Mouse (Mus musculus) heart, embryonic 14.5 days (tissue): Measurements from ENCODE around the gene Gcn1l1. TPM values are rescaled to one million over a fixed set of nuclear protein-coding genes. Genes with fewer than 3 reads are reported as not detected.
A peak's percentile ranks its signal among the peaks of the same experiment; 100 is the strongest.

Experiments
- ATAC-seq: fragments of 200-750 bp; cut with Nextera tagmentation; 2 replicates; pipeline ENCODE4 v1.8.0; 2017; ENCODE audit warnings: low read depth, moderate TSS enrichment; ENCODE audit not compliant: insufficient number of reproducible peaks, insufficient read depth, low FRiP score
- H3K27ac ChIP-seq, 2 experiments: fragments of 200-500 bp in 1 of 2; fragments of 300-500 bp in 1 of 2; sonication (generic) in 1 of 2; replicated peaks in 1 of 2; 2 replicates each; pipeline ENCODE4 v1.5.1; 2012 to 2014; ENCODE audit warnings: low read depth in 2 of 2, low read length in 2 of 2, control low read depth in 1 of 2, mild to moderate bottlenecking in 1 of 2, mixed read lengths in 1 of 2; ENCODE audit not compliant: control insufficient read depth in 1 of 2, insufficient read depth in 1 of 2
- H3K27me3 ChIP-seq: fragments of 300-500 bp; sonication (generic); 2 replicates; pipeline ENCODE4 v1.6.1; 2014; ENCODE audit warnings: mild to moderate bottlenecking, low read length, control low read depth; ENCODE audit not compliant: control insufficient read depth, insufficient read depth
- H3K36me3 ChIP-seq: fragments of 300-500 bp; sonication (generic); 2 replicates; pipeline ENCODE4 v1.6.1; 2014; ENCODE audit warnings: mild to moderate bottlenecking, control low read depth, low read length, mixed read lengths; ENCODE audit not compliant: control insufficient read depth, insufficient read depth
- H3K4me1 ChIP-seq, 2 experiments: fragments of 200-500 bp in 1 of 2; fragments of 300-500 bp in 1 of 2; sonication (generic) in 1 of 2; 2 replicates each; pipeline ENCODE4 v1.6.1; 2012 to 2014; ENCODE audit warnings: low read length in 2 of 2, control low read depth in 1 of 2, mixed read lengths in 1 of 2; ENCODE audit not compliant: control insufficient read depth in 2 of 2, insufficient read depth in 2 of 2
- H3K4me2 ChIP-seq: fragments of 300-500 bp; sonication (generic); 2 replicates; pipeline ENCODE4 v1.6.1; 2014; ENCODE audit warnings: mild to moderate bottlenecking, low read length
- H3K4me3 ChIP-seq, 2 experiments: fragments of 200-500 bp in 1 of 2; fragments of 300-500 bp in 1 of 2; sonication (generic) in 1 of 2; 2 replicates each; pipeline ENCODE4 v1.5.1; 2012 to 2014; ENCODE audit warnings: low read length in 2 of 2, mild to moderate bottlenecking in 2 of 2, control low read depth in 1 of 2, low read depth in 1 of 2, moderate library complexity in 1 of 2; ENCODE audit not compliant: control insufficient read depth in 1 of 2, insufficient read depth in 1 of 2
- H3K9ac ChIP-seq: fragments of 300-500 bp; sonication (generic); 2 replicates; pipeline ENCODE4 v1.6.1; 2014; ENCODE audit warnings: mild to moderate bottlenecking, low read length
- H3K9me3 ChIP-seq: fragments of 300-500 bp; sonication (generic); 2 replicates; pipeline ENCODE4 v1.6.1; 2016; ENCODE audit warnings: low read length, control low read depth; ENCODE audit not compliant: control insufficient read depth
- WGBS: fragments of 180-500 bp; shearing (Covaris S2); extraction: QIAGEN DNeasy Blood & Tissue Kit; methylation state at CpG from one replicate; pipeline ENCODE4 v1.1.7; 2014; 5-methylcytosine and 5-hydroxymethylcytosine counted together
- polyA plus RNA-seq: library from polyadenylated mRNA; unstranded; fragments of >200 nt; fragmentation: Nextera tagmentation; extraction: Ambion mirVana; gene quantifications from 2 replicates; pipeline ENCODE4 v1.2.1, GENCODE M21; 2014

Gcn1l1 gene
- polyA plus RNA-seq, 1 experiment from 2014 or later = 26.3 TPM

DNA sequence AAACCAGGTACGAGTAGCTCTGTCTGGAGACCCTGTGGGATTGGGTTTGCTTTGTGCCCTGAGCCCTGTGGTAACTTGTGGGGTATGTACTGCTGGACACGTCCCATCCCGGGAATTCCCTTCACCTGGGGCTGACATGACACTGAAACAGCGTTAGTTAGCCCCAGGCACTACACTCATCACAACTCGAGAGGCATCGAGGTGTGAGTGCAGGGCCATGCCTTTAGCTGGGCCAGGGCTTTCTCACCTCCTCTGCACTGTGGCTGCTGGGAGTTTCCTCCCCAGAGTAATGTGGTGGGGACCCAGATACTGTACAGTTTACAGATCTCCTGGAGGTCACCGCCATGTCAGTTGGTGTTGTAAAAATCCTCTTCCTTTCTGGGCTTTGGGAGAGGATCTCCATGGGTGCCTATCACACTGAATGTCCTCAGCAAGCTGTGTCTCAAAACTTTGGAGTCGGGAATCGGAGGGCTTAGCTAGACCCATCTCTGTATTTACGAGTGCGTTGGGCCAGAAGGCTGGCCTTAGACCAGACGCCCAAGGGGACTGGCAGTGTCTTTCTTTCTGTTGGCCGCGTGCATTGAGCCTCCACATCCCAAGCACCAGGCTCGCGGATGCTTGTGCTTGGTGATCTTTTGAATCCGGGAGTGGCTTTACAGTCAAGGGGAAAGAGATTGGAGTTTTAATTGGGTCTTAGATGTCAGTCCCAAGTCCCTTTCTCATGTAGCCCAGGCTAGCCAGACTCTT, 38.4 kb upstream of the Gcn1l1 start:
- Histone ChIP-seq H3K27ac (no peak overlapping the region), H3K4me2 (no peak overlapping the region), H3K9me3 (no peaks in the 10 kb centered on the region), H3K36me3 (peaks cover 9% of the 10 kb centered on the region), H3K27me3 (no peaks in the 10 kb centered on the region), H3K4me3 (no peak overlapping the region), H3K4me1 (peaks cover 47 to 84% of the 10 kb centered on the region in 2 experiments), H3K9ac (0 out of 2 replicates have a peak overlapping the region, but pooled peaks have one; percentile 13)
- ATAC-seq = no peak
- WGBS = 90% methylated on average over 17 of the region's 17 CpGs

- peaks cover 9% of the 10 kb centered on the region for H3K36me3 ChIP-seq
- no peaks in the 10 kb centered on the region for H3K27me3 ChIP-seq
- H3K9me3 ChIP-seq = no peaks in the 10 kb centered on the region
- H3K4me3 ChIP-seq = no peak overlapping the region
- no peak for ATAC-seq
- WGBS = 57% methylated on average over 5 of the region's 5 CpGs
- no peak overlapping the region for H3K9ac ChIP-seq
- peaks cover 49 to 85% of the 10 kb centered on the region in 2 experiments for H3K4me1 ChIP-seq
- H3K4me2 ChIP-seq = no peak overlapping the region
- no peak overlapping the region for H3K27ac ChIP-seq
These were observed 36.9 kb upstream of the Gcn1l1 start for GRCm38 (mm10) chr5:115528128-115528527.

DNA sequence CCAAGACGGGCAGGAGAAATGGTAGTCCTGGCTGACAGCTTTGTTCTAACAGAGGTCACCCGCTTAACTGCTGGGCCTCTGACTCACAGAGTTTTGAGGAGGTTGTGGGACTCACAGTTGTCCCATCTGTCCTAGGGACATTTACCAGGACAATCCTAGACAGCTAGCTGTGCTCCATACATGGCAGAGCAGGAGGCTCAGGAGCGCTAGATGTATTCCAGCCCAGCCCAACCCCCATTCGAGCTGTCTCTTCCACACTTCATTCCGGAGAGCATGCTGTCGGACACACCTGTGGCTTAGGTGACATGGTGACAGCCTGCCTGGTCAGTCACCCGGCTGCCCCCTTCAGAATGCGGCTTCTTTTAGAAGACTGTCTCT, 35.7 kb upstream of the Gcn1l1 start:
- no peaks in the 10 kb centered on the region for H3K27me3 ChIP-seq
- no peaks in the 10 kb centered on the region for H3K9me3 ChIP-seq
- H3K36me3 ChIP-seq = peaks cover 9% of the 10 kb centered on the region
- H3K4me3 ChIP-seq = no peak overlapping the region
- no peak for ATAC-seq
- 22% methylated on average over 8 of the region's 8 CpGs for WGBS
- H3K27ac ChIP-seq = peak overlapping the region; percentile 29 to 96; a peak in 3 of 4 replicates
- peak overlapping the region; percentile 33; the same call in 1 of the 2 replicates for H3K4me2 ChIP-seq
- H3K4me1 ChIP-seq = peaks cover 58 to 84% of the 10 kb centered on the region in 2 experiments
- H3K9ac ChIP-seq = peak overlapping the region; percentile 39; the same call in 1 of the 2 replicates

DNA sequence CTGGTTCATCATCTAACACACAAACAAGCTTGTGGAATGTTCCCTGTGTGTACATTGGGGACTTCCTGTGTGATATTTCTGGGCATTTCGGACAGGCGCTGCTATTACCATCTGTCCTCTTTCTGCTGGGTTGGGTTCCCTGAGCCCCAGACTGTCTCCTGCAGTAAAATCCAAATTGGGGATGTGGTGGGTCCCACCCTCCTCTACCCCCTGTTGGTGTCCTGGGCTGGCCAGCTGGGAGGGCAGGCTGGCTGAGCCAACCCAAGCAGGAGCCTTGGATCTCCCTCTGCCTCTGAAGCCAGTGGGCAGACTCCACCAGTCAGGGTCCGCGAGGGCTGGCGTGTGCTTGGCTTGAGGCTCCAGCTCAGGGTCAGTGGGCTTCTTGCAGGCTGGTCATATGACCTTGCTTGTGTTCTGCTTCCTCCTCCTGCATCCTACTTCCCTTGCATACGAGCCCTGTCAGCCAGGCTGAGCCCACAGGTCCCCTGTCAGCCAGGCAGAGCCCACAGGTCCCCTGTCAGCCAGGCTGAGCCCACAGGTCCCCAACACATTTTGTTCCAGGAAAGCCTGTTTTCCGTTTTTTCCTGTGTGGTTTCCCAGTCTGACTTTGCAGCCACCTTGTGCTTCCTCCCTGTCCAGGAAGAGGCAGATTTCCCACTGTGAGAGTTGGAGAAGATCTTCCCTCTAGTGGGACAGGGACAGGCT, 35.2 kb upstream of the Gcn1l1 start:
- Histone ChIP-seq H3K36me3 (peaks cover 9% of the 10 kb centered on the region), H3K4me3 (no peak overlapping the region), H3K4me1 (peaks cover 59 to 84% of the 10 kb centered on the region in 2 experiments), H3K27me3 (no peaks in the 10 kb centered on the region), H3K4me2 (peak overlapping the region; percentile 33), H3K27ac (peak overlapping the region; percentile 29 to 96), H3K9ac (peak overlapping the region; percentile 39; the same call in 1 of the 2 replicates), H3K9me3 (no peaks in the 10 kb centered on the region)
- ATAC-seq = no peak
- WGBS = 40% methylated on average over 7 of the region's 7 CpGs

- H3K9ac ChIP-seq = peak overlapping the region; percentile 39; the same call in 1 of the 2 replicates
- peaks cover 8% of the 10 kb centered on the region for H3K36me3 ChIP-seq
- H3K27ac ChIP-seq = peak overlapping the region; percentile 76 to 96; a peak in 3 of 4 replicates
- peaks cover 64 to 85% of the 10 kb centered on the region in 2 experiments for H3K4me1 ChIP-seq
- no peak for ATAC-seq
- no peak overlapping the region for H3K4me3 ChIP-seq
- H3K4me2 ChIP-seq = peak overlapping the region; percentile 14
- no peaks in the 10 kb centered on the region for H3K27me3 ChIP-seq
- WGBS = 42% methylated on average over 8 of the region's 8 CpGs
- no peaks in the 10 kb centered on the region for H3K9me3 ChIP-seq
These were observed 34.6 kb upstream of the Gcn1l1 start for GRCm38 (mm10) chr5:115530447-115530809.

DNA sequence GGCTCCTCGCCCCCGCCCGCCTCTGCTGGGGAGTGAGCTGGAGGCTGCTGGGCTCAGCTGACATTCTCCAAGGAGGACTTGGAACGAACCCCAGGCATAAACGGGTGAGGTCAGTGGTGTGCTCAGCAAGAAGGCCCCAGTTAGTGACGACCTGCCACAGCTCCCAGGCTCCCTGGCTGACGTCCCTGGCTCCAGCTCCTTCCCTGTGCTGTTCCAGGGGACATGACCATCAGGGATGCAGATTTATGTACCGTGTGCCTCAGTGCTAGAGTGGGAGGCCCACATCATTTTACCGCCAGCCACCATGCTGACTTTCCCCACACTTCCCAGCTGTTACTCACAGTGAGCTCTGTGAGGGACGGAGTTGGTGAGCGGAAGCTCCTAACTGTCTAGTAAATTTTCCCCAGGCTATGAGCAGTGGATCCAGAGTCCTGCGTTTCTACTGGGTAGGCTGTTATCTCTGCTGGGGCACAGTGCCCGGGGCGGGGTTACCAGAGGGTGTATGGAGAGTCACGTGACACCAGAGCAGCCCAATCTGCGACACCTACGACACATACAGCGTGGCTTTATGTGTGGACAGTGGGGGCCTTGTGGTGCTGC, 33.3 kb upstream of the Gcn1l1 start:
- 14% methylated on average over 18 of the region's 18 CpGs for WGBS
- ATAC-seq = peak; percentile 70
- Histone ChIP-seq H3K4me1 (peaks cover 65 to 86% of the 10 kb centered on the region in 2 experiments), H3K9ac (peak overlapping the region; percentile 61), H3K4me2 (peak overlapping the region; percentile 57), H3K27me3 (no peaks in the 10 kb centered on the region), H3K4me3 (no peak overlapping the region), H3K9me3 (no peaks in the 10 kb centered on the region), H3K36me3 (0 out of 2 replicates have a peak, but pooled peaks cover 2% of the 10 kb centered on the region), H3K27ac (peak overlapping the region; percentile 76 to 96)

DNA sequence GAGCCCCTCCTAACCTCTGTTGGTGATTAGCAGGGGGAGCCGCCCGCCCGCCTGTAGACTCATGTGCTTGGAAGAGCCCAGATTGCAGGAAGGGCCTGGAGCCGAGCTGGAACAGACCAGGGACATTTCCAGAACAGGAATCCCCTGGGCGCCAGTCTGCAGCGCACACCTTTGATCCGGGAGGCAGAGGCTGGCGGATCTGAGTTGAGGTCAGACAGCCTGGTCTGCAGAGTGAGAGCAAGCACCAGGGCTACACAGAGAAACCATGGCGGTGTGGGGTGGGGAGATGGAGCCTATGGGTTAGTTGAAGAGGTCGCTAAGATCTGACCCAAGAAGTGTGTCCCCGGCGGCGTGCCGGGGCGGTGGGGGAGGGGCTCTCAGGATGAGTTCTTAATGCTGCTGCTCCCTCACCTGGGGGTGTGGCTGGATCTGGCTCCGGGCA, 30.7 kb upstream of the Gcn1l1 start:
- Histone ChIP-seq H3K4me1 (peaks cover 68 to 86% of the 10 kb centered on the region in 2 experiments), H3K27me3 (no peaks in the 10 kb centered on the region), H3K9me3 (no peaks in the 10 kb centered on the region), H3K27ac (peak overlapping the region; percentile 32 to 69), H3K36me3 (no peaks in the 10 kb centered on the region), H3K4me2 (peak overlapping the region; percentile 48), H3K4me3 (no peak overlapping the region), H3K9ac (peak overlapping the region; percentile 50; the same call in 1 of the 2 replicates)
- no peak for ATAC-seq
- 11% methylated on average over 16 of the region's 16 CpGs for WGBS
